Mouse (Mus musculus) cerebellum, adult 9-10 months (tissue): Measurements from ENCODE around the gene Stfa2l1.
"Not testable (repeated sequence)": the region's sequence is repeated elsewhere in the genome, so short reads cannot be mapped to it uniquely, and the experiment has no call there.

Source experiments
- DNase-seq: peaks from one replicate; pipeline ENCODE4 v3.0.0; 2022

The Stfa2l1 gene

DNA sequence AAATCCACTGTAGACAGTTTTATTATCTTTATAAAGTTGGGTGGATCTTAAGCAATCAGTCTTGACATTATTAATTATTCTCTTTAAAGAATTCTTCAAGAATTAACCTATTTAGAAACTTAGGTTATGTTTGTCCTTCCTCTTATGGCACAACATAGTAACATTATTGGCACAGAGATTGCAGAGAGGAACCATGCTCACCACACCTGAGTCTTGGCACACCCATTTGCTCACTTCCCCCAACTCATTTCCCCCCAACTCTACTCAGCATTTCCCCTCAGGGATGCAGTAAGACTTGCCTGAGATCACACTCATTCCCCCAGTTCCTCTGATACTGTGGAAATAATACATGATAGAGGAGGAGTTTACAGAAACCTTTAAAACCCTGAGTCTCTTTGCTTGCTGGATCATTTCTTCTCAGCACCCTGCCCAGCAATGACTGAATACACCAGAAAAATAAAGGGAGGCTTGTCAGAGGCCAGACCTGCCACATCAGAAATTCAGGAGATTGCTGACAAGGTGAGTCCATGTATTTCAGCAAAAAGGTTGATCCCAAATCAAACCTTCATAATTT lies at the start of gene Stfa2l1:
TSS of gene Stfa2l1 (plus strand) at position 410 of the 574 bp plus-strand sequence.
- no peak for DNase-seq

DNA sequence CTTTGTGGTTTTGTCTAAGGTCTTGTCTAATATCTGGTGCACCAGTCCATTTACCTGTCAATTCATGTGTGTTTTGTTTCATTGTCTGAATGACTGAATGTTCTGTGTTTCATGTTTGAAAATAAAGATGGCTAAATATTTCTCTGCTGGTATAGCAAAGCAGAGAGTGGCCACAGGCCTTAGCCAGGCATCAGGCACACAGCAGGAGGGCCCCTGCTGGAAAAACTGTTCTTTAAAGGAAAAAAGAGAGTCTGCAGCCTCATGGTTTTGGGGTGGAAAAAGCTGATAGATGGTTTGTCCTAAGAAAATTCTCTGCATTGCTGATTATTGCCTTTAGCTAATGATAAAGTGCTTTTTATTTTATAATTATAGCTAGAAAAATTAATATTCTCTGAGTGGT lies 45.1 kb upstream of the Stfa2l1 start:
- peak; percentile 54 for DNase-seq

DNA sequence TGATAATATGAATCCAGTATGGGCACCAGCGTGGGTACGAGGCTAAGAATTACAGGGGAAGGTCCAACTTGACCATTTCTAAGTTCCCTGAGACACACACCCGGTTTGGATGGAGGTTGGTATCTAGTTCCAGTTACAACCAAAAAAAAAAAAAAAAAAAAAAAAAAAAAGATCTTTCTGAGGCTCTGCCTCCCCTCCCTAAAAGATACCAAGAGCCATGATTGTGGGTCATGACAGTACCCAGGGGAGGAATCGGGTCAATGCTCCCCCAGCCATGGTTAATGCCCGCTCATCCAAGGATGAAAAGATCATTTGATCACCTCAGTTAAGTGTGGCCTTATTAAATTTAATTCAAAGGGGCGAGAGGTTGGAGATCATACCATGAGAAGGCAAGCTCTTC lies 40.9 kb upstream of the Stfa2l1 start:
- not testable (repeated sequence) for DNase-seq

DNA sequence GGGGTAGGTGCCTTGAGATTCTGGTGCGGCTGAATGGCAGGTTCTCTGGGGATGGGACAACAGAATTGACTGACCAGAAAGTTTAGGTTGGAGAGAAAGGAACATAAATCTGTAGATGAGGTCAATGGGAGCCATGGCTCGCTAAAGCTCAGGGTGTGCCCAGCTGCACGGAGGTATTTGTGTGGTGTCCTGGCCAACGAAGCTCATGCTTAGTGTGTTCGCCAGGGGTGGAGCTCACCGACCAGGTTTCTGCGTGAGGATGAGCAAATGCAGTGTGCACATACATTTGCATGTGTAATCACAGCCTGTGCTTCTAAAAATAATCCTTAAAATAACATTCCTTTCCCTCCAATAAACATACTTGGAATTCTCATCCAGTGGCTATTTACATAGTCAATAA lies 28.5 kb upstream of the Stfa2l1 start:
- no peak for DNase-seq

DNA sequence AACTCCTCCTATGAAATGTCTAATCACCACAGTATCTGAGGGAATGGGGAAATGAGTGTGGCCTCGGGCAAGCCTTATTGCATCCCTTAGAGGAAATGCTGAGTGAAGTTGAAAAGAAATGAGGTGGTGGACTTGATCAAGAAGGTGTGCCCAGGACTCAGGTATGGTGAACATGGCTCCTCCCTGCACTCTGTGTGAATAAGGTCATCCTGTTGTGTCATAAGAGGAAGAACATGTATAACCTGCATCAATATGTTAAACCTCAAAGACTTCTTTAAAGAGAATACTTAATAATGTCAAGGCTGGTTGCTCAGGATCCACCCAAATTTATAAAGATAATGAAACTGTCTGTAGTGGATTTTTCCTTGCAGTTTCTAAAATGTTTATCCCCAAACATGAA lies 25.5 kb upstream of the Stfa2l1 start, which contains the start of gene Csta1:
TSS of gene Csta1 (minus strand) at position 101 of the 400 bp plus-strand sequence.
- no peak for DNase-seq

DNA sequence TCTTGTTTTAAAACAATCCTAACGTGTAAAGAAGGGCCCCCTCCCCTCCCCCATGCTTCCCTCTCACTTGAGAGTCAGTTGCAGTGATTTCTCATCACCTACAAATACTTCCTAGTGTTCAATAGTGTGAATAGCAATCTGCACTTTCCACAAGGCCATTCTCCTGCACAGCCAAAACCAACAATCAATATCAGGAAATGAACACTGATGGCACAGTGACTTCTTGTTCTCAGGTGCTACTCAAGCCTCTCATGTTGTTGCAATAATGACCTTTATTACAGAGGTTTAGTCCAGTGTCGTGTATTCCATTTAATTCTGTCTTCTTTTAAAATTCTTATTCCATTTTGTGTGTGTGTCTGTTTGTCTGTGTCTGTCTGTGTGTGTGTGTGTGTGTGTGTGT lies 18.4 kb upstream of the Stfa2l1 start:
- no peak for DNase-seq

DNA sequence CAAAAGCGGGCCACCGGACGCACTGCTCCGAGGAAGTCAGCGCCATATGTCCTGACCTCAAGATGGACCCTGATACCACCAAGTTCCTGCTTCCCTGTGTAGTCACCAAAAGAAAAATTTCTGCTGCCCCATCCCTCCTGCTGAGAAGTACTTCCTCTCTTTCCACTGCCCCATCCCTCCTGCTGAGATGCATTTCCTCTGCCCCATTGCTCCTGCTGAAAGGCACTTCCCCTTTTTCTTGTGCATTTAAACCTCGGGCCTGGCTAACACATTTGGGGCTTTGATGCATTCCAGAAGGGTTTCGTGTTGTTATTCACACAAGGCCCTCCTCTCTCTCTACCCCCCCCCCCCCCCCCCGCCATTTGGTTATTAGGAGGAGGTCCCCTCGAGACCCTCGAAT lies 11.2 kb downstream of the Stfa2l1 start:
- not testable (repeated sequence) for DNase-seq

DNA sequence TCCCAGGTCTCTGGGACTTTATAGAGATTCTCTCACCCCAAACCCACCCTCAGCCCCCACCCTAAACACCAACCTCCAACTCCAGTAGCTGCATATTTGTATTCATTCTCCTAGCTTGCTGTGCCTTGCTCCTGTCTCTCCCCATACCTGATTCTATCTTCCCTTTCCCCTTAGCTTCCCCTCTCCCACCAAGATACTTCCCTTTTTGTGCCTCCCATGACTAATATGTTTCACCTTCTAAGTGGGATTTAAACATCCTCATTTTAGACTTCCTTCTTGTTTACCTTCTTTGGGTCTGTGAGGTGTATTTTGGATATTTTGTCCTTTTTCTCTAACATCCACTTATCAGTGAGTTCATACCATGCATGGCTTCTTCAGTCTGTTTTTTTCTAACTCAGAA lies 19.5 kb downstream of the Stfa2l1 start:
- no peak for DNase-seq

DNA sequence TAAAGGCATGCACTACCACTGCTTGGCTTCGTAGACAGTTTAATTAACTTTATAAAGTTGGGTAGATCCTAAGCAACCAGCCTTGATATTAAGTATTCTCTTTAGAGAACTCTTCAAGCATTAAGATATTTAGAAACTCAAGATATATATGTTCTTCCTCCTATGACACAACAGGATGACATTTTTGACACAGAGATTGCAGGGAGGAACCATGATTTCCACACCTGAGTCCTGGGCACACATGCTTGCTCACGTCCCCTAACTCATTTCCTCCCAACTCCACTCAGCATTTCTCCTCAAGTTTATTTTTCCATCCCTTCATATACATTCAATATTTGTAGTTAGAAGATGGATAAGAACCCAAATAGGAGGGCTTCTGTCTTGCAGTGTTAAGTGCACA lies 23.3 kb downstream of the Stfa2l1 start:
- no peak for DNase-seq

DNA sequence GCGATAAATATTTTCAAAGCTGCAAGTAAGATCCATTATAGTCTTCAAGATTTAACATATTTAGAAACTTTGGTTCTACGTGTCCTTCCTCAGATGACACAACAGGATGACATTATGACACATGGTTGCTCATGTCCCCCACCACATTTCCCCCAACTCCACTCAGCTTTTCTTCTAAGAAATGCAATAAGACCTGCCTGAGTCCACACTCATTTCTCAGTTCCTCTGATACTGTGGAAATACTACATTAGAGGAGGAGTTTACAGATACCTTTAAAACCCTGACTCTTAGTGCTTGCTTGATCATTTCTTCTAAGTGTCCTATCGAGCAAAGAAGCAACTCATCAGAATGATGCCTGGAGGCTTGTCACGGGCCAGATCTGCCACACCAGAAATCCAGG lies 27.3 kb downstream of the Stfa2l1 start, which contains the start of gene Gm5483:
TSS of gene Gm5483 (plus strand) at position 301 of the 400 bp plus-strand sequence.
- not testable (repeated sequence) for DNase-seq

DNA sequence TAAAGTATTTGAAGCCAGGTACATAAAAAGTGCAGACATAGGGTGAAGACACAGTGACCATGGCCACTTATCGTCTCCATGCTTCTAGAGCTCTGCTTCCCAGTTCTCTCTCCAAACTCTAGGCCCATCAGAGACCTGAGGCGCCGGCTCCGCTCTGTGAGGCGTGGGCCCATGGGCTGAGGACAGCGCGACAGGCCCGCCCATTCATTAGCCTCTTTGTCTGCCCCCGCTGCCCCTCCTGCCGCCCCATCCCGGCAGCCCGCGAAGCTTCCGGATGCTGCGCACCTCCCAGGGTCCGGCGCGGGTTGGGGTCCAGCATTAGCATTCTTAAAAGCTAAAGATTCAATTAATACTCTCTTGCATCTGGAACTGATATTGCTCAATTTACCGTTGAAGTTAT lies 42.6 kb downstream of the Stfa2l1 start:
- DNase-seq: no peak

DNA sequence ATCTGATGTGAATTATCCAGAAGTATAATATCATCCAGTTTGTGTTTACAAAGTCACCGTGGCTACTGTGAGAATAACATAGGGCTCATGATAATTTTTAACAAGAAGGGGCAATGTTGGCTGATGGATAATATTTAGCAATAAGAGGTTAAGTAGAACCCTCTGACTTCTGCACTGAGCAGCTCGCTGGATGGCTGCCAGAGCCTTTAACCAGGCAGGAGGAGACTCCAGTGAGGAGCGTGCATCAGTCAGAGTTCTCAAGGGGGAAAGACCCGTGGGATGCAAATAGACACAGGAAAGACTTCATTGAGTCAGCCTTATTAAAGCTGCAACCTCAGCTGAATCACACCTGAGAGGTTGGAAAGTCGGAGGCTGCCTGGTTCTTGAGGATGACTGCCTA lies 47.2 kb downstream of the Stfa2l1 start:
- no peak for DNase-seq

DNA sequence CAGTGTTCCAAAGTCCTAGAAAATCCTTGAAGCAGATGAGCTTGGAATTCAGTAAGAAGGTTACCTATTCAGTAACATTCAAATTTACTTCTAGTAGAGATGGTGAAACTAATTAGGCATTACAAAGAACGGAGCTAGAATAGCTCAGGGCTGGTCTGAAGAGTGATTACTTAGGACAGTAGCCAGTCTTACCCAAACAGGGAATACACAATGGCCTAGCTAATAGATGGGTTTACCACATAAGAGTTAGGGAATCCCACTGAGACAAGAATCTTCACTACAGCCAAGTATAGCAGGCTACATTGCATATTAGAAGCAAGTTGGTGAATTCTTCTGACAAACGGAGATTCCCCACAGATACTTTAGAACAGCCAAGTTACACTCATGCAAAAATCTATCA lies 49.1 kb downstream of the Stfa2l1 start:
- DNase-seq: not testable (repeated sequence)

DNA sequence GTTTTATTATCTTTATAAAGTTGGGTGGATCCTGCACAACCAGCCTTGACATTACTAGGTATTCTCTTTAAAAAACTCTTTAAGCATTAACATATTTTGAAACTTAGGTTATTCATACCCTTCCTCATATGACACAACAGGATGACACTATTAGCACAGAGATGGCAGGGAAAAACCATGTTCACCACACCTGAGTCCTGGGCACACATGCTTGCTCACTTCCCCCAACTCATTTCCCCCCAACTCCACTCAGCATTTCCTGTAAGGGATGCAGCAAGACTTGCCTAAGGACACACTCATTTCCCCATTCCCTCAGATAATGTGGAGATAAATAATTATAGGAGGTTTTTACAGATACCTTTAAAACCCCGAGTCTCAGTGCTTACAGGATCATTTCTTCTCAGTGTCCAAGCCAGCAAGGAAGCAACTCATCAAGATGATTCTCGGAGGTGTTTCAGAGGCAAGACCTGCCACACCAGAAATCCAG lies 53.4 kb downstream of the Stfa2l1 start, which contains the start of gene Gm5416:
TSS of gene Gm5416 (plus strand) at position 437 of the 487 bp plus-strand sequence.
- no peak for DNase-seq
